Mouse (Mus musculus) limb, embryonic 14.5 days (tissue): ENCODE measurements around the gene Zfp109. TPM values are rescaled to one million over a fixed set of nuclear protein-coding genes. Genes with fewer than 3 reads are reported as not detected.
A peak's percentile ranks its signal among the peaks of the same experiment; 100 is the strongest.

Experiments used
- ATAC-seq: fragments of 200-750 bp; cut with Nextera tagmentation; 2 replicates; pipeline ENCODE4 v1.8.0; 2017; ENCODE audit warnings: low read depth, moderate number of reproducible peaks, moderate TSS enrichment; ENCODE audit not compliant: low FRiP score
- DNase-seq: peaks from one replicate; pipeline ENCODE4 v3.0.0-alpha.2; 2015; ENCODE audit warnings: low spot score
- H3K27ac ChIP-seq: fragments of 300-500 bp; sonication (generic); replicated peaks from 2 replicates; pipeline ENCODE4 v1.5.1; 2014; ENCODE audit warnings: low read depth, mild to moderate bottlenecking, low read length, moderate library complexity, mixed read lengths
- H3K27me3 ChIP-seq: fragments of 300-500 bp; sonication (generic); 2 replicates; pipeline ENCODE4 v1.6.1; 2014; ENCODE audit warnings: low read length, mixed read lengths; ENCODE audit not compliant: control insufficient read depth, insufficient read depth
- H3K36me3 ChIP-seq: fragments of 300-500 bp; sonication (generic); 2 replicates; pipeline ENCODE4 v1.6.1; 2014; ENCODE audit warnings: mild to moderate bottlenecking, low read length, moderate library complexity, mixed read lengths; ENCODE audit not compliant: control insufficient read depth, insufficient read depth
- H3K4me1 ChIP-seq: fragments of 300-500 bp; sonication (generic); 2 replicates; pipeline ENCODE4 v1.6.1; 2014; ENCODE audit warnings: antibody characterized with exemption, low read length, mixed read lengths; ENCODE audit not compliant: control insufficient read depth, insufficient read depth
- H3K4me2 ChIP-seq: fragments of 300-500 bp; sonication (generic); replicated peaks from 2 replicates; pipeline ENCODE4 v1.6.1; 2014; ENCODE audit warnings: low read depth, mild to moderate bottlenecking, low read length, moderate library complexity; ENCODE audit not compliant: severe bottlenecking
- H3K4me3 ChIP-seq: fragments of 300-500 bp; sonication (generic); replicated peaks from 2 replicates; pipeline ENCODE4 v1.5.1; 2014; ENCODE audit warnings: low read length
- H3K9ac ChIP-seq: fragments of 300-500 bp; sonication (generic); 2 replicates; pipeline ENCODE4 v1.6.1; 2014; ENCODE audit warnings: mild to moderate bottlenecking, low read depth, low read length, moderate library complexity; ENCODE audit not compliant: severe bottlenecking
- H3K9me3 ChIP-seq: fragments of 300-500 bp; sonication (generic); 2 replicates; pipeline ENCODE4 v1.6.1; 2016; ENCODE audit warnings: low read length; ENCODE audit not compliant: control insufficient read depth
- POLR2A ChIP-seq: fragments of 200-500 bp; IDR thresholded peaks from 2 replicates; pipeline ENCODE4 v1.8.0; 2012; ENCODE audit warnings: inconsistent platforms, mild to moderate bottlenecking, moderate library complexity, borderline replicate concordance; ENCODE audit not compliant: insufficient read depth, insufficient read length; ENCODE audit errors: extremely low read depth
- WGBS: fragments of 180-500 bp; shearing (Covaris S2); extraction: QIAGEN DNeasy Blood & Tissue Kit; methylation state at CpG from one replicate; pipeline ENCODE4 v1.1.7; 2014; 5-methylcytosine and 5-hydroxymethylcytosine counted together
- polyA plus RNA-seq, 2 experiments: library from polyadenylated mRNA; depleted of rRNA in 1 of 2; stranded (reverse) in 1 of 2; unstranded in 1 of 2; fragments of >200 nt; fragmentation: Nextera tagmentation in 1 of 2; extraction: Ambion mirVana in 1 of 2; gene quantifications; 2 replicates each; pipeline versions ENCODE4 v1.2.1 to v1.2.3; 2012 to 2014

Gene Zfp109
- polyA plus RNA-seq, 2 experiments, result 3.7 to 4.7 TPM

GRCm38 (mm10) chr7:24274456-24274855 is 37.1 kb upstream of the Zfp109 start:
- Histone ChIP-seq H3K27me3 (no peaks in the 10 kb centered on the region), H3K4me1 (peaks cover 4% of the 10 kb centered on the region), H3K9me3 (no peaks in the 10 kb centered on the region), H3K9ac (no peak overlapping the region), H3K4me2 (no peak overlapping the region), H3K27ac (no peak overlapping the region), H3K4me3 (no peak overlapping the region), H3K36me3 (peaks cover 19% of the 10 kb centered on the region)
- WGBS, result 93% methylated on average over 4 of the region's 4 CpGs
- ATAC-seq, result no peak
- no peak for TF ChIP-seq POLR2A
- no peak for DNase-seq

GRCm38 (mm10) chr7:24271191-24271590 is 33.8 kb upstream of the Zfp109 start:
- no peak overlapping the region for H3K9ac ChIP-seq
- peaks cover 19% of the 10 kb centered on the region for H3K36me3 ChIP-seq
- 95% methylated on average over 6 of the region's 6 CpGs for WGBS
- DNase-seq (no peak), ATAC-seq (no peak)
- H3K9me3 ChIP-seq, result no peaks in the 10 kb centered on the region
- H3K4me3 ChIP-seq, result no peak overlapping the region; the same call in 1 of the 2 replicates
- H3K27me3 ChIP-seq, result no peaks in the 10 kb centered on the region
- no peak overlapping the region for H3K4me2 ChIP-seq
- no peak overlapping the region for H3K27ac ChIP-seq
- no peak for TF ChIP-seq POLR2A
- H3K4me1 ChIP-seq, result peaks cover 4% of the 10 kb centered on the region

- H3K36me3 ChIP-seq, result peaks cover 19% of the 10 kb centered on the region
These were observed 32.9 kb upstream of the Zfp109 start, which contains the start of gene Zfp93 for GRCm38 (mm10) chr7:24270288-24270672. Zfp93 (plus strand) TSS chr7:24270420.

GRCm38 (mm10) chr7:24269667-24270287 is 32.4 kb upstream of the Zfp109 start:
- TF ChIP-seq POLR2A, result no peak
- WGBS, result 39% methylated on average over 7 of the region's 7 CpGs
- Histone ChIP-seq H3K4me1 (peaks cover 4% of the 10 kb centered on the region), H3K36me3 (peaks cover 14% of the 10 kb centered on the region), H3K9ac (peak overlapping the region; percentile 68), H3K4me3 (peak overlapping the region; percentile 66), H3K9me3 (no peaks in the 10 kb centered on the region), H3K4me2 (peak overlapping the region; percentile 81), H3K27ac (no peak overlapping the region), H3K27me3 (no peaks in the 10 kb centered on the region)
- ATAC-seq, result peak; percentile 50; the same call in 1 of the 2 replicates
- no peak for DNase-seq

More at GRCm38 (mm10) chr7:24270288-24270672, 32.9 kb upstream of the Zfp109 start, which contains the start of gene Zfp93:
- no peaks in the 10 kb centered on the region for H3K27me3 ChIP-seq
- ATAC-seq, result peak; percentile 92
- peak within 1 kb of the TSS; percentile 68 for H3K9ac ChIP-seq
- peak; percentile 91 for DNase-seq
- no peaks in the 10 kb centered on the region for H3K9me3 ChIP-seq
- H3K4me2 ChIP-seq, result peak within 1 kb of the TSS; percentile 81
- H3K27ac ChIP-seq, result peak within 1 kb of the TSS; percentile 67; the same call in 1 of the 2 replicates
- peaks cover 4% of the 10 kb centered on the region for H3K4me1 ChIP-seq
- H3K4me3 ChIP-seq, result peak within 1 kb of the TSS; percentile 66
- peak; percentile 18; the same call in 1 of the 2 replicates for TF ChIP-seq POLR2A
- 0% methylated on average over 12 of the region's 12 CpGs for WGBS

- no peak overlapping the region for H3K27ac ChIP-seq
- ATAC-seq, result no peak
- H3K4me2 ChIP-seq, result no peak overlapping the region
- 78% methylated on average over 3 of the region's 3 CpGs for WGBS
- peaks cover 9% of the 10 kb centered on the region for H3K36me3 ChIP-seq
- no peak overlapping the region for H3K9ac ChIP-seq
- no peaks in the 10 kb centered on the region for H3K9me3 ChIP-seq
- peak overlapping the region; percentile 66; the same call in 1 of the 2 replicates for H3K4me3 ChIP-seq
- peaks cover 4% of the 10 kb centered on the region for H3K4me1 ChIP-seq
- DNase-seq, result no peak
- no peaks in the 10 kb centered on the region for H3K27me3 ChIP-seq
- no peak for TF ChIP-seq POLR2A
These were observed 31.9 kb upstream of the Zfp109 start for GRCm38 (mm10) chr7:24269256-24269655.
